Mouse (Mus musculus) spleen, adult 2 months (tissue): ENCODE results near the gene Rel. TPM values are rescaled to one million over a fixed set of nuclear protein-coding genes. Genes with fewer than 3 reads are reported as not detected.

Experiments
- DNase-seq, 2 experiments: peaks; one replicate each; pipeline versions ENCODE4 v3.0.0 to v3.0.0-alpha.2; 2012 to 2021; ENCODE audit warnings: low spot score in 2 of 2, low read depth in 1 of 2
- H3K27ac ChIP-seq: fragments of 200-500 bp; 2 replicates; pipeline ENCODE4 v1.5.1; 2012; ENCODE audit warnings: low read length, inconsistent platforms; ENCODE audit not compliant: insufficient read depth
- H3K27me3 ChIP-seq: fragments of 200-500 bp; 2 replicates; pipeline ENCODE4 v1.6.1; 2012; ENCODE audit warnings: mild to moderate bottlenecking, moderate library complexity, low read length, inconsistent platforms; ENCODE audit not compliant: control insufficient read depth, insufficient read depth
- H3K36me3 ChIP-seq: fragments of 200-500 bp; 2 replicates; pipeline ENCODE4 v1.6.1; 2012; ENCODE audit warnings: mild to moderate bottlenecking, low read length, inconsistent platforms; ENCODE audit not compliant: control insufficient read depth, insufficient read depth
- H3K4me1 ChIP-seq: fragments of 200-500 bp; 2 replicates; pipeline ENCODE4 v1.6.1; 2011; ENCODE audit warnings: inconsistent platforms; ENCODE audit not compliant: control insufficient read depth, insufficient read depth, insufficient read length
- H3K4me3 ChIP-seq: fragments of 200-500 bp; 2 replicates; pipeline ENCODE4 v1.5.1; 2011; ENCODE audit warnings: mild to moderate bottlenecking, inconsistent platforms; ENCODE audit not compliant: insufficient read depth, insufficient read length; ENCODE audit errors: extremely low read depth
- CTCF ChIP-seq: fragments of 200-500 bp; IDR thresholded peaks from 2 replicates; pipeline ENCODE4 v1.5.1; 2011; ENCODE audit warnings: mild to moderate bottlenecking, inconsistent platforms; ENCODE audit not compliant: insufficient read depth, insufficient read length, insufficient replicate concordance; ENCODE audit errors: extremely low read depth
- POLR2A ChIP-seq: fragments of 200-500 bp; IDR thresholded peaks from 2 replicates; pipeline ENCODE4 v1.6.1; 2011; ENCODE audit warnings: low read depth, low read length, inconsistent platforms
- WGBS: fragments of 180-500 bp; shearing (Covaris S2); methylation state at CpG from one replicate; pipeline ENCODE4 v1.1.7; 2018; 5-methylcytosine and 5-hydroxymethylcytosine counted together
- polyA plus RNA-seq: library from polyadenylated mRNA; depleted of rRNA; stranded (reverse); fragments of >200 nt; gene quantifications from 2 replicates; pipeline ENCODE4 v1.2.3, GENCODE M21; 2012

Rel gene
- polyA plus RNA-seq, 1 experiment = 12.4 TPM

DNA sequence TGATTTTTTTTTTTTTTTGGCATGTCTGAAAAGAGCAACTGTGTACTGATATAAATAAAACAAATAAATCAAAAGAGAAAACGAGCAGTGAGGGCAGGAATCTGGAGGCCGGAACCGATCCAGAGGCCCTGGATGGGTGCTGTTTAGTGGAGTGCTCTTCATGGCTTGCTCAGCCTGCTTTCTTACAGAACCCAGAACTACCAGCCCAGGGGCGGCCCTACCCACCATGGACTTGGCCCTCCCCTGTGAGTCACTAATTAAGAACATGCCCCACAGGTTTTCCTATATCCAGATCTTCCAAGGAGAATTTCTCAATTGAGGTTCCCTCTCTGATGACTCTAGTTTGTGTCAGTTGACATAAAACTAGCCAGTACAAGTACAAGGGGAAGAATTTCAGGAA is 24.7 kb downstream of the Rel start:
- no peaks in the 10 kb centered on the region for H3K27me3 ChIP-seq
- no peak for DNase-seq
- WGBS = 95% methylated on average over 4 of the region's 4 CpGs
- H3K4me3 ChIP-seq = no peak overlapping the region
- peaks cover 41% of the 10 kb centered on the region for H3K36me3 ChIP-seq
- H3K27ac ChIP-seq = no peak overlapping the region
- no peaks in the 10 kb centered on the region for H3K4me1 ChIP-seq
- TF ChIP-seq POLR2A (no peak), CTCF (no peak)

DNA sequence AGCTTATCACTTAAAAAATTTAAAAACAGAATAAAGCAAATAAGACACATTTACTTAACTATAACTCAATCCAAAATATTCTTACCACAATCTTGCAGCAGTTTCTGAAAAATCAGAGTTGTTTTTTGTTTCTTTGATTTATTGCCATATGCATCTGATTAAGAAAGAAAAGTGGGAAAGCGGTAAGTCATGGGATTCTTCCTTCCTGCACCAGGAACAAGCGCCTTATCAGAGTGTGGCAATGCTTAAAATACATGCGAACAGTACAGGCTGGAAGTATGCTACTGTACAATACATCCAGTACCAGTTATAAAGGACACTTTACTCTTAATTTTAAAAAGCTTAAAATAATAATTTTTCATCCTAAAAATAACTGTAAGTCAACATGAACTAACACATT is 26.4 kb downstream of the Rel start:
- peaks cover 46% of the 10 kb centered on the region for H3K36me3 ChIP-seq
- DNase-seq = no peak
- TF ChIP-seq CTCF (no peak), POLR2A (no peak)
- no peaks in the 10 kb centered on the region for H3K4me1 ChIP-seq
- WGBS = 94% methylated on average over 3 of the region's 3 CpGs
- no peaks in the 10 kb centered on the region for H3K27me3 ChIP-seq
- no peak overlapping the region for H3K4me3 ChIP-seq
- H3K27ac ChIP-seq = no peak overlapping the region

DNA sequence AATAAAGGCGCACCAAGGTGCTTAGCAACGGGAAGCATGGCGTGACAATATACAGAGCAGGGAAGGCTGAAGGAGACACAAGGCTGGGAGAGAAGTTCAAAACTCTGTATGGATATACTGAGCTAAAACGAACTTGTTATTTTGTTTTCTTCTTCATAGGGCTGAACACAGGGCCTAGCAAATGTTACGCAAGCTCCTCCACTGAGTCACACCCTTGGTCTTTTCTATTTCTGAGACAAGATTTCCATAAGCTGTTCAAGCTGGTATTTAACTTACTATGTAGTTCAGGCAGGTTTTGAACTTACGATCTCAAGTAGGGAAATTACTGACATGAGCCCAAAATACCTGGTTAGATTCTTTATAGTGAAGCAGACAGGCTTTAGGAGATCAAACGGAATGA is 29.4 kb downstream of the Rel start:
- TF ChIP-seq POLR2A (no peak), CTCF (no peak)
- Histone ChIP-seq H3K4me1 (no peaks in the 10 kb centered on the region), H3K36me3 (peaks cover 50% of the 10 kb centered on the region), H3K4me3 (no peak overlapping the region), H3K27me3 (no peaks in the 10 kb centered on the region), H3K27ac (no peak overlapping the region)
- 90% methylated on average over 7 of the region's 7 CpGs for WGBS
- no peak for DNase-seq

DNA sequence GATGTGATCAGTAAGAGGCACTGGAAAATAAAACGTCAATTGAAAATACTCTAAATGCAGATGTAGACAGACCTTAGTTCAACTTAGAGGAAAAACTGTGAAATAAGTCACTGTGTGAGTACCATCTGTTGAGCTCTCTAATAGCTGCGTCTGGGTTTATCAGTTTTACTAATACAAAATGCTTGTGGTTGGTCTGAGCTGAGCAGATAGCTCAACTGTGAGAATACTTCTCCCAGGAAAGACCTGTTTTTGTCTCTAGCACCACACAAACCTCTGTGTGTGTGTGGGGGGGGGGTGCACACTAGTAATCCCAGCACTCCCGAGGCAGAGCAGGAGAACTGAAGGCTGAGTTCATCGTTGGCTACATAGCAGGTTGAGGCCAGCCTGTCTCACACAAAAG is 29.9 kb downstream of the Rel start:
- no peak for DNase-seq
- no peak overlapping the region for H3K4me3 ChIP-seq
- H3K27me3 ChIP-seq = no peaks in the 10 kb centered on the region
- peaks cover 49% of the 10 kb centered on the region for H3K36me3 ChIP-seq
- H3K4me1 ChIP-seq = no peaks in the 10 kb centered on the region
- no peak for TF ChIP-seq CTCF
- TF ChIP-seq POLR2A = no peak
- WGBS = 81% methylated on average over 4 of the region's 4 CpGs
- no peak overlapping the region for H3K27ac ChIP-seq

DNA sequence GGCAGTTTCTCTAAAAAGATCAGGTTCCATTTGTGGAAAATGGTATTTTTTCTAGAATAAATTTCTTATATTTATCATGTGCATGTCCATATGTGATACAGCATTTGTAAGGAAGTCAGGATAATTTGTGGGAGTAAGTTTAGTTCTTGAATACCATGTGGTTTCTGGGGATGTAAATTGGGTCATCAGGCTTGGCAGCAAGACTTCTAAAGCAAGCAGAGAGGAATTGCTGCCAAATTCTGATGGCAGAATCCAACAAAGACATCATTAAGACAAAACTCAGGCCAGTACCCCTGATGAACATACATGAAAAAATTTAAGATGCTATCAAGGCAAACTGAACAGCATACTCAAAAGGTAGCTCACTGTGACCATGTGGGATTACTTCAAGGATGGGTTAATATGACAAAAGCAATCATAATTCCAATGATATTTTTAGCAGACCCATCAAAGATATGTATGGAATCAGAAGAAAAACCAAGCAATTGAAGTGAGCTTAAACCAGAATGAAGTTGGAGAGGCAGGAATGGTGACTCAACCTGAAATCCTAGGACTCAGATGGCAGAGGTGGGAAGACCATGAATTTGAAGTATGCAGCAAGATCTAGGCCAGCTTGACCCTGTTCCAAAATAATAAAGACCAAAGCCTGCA is 34.8 kb downstream of the Rel start:
- TF ChIP-seq POLR2A (no peak), CTCF (no peak)
- Histone ChIP-seq H3K36me3 (peaks cover 22% of the 10 kb centered on the region), H3K27ac (no peak overlapping the region), H3K27me3 (no peaks in the 10 kb centered on the region), H3K4me1 (no peaks in the 10 kb centered on the region), H3K4me3 (no peak overlapping the region)
- DNase-seq = no peak

DNA sequence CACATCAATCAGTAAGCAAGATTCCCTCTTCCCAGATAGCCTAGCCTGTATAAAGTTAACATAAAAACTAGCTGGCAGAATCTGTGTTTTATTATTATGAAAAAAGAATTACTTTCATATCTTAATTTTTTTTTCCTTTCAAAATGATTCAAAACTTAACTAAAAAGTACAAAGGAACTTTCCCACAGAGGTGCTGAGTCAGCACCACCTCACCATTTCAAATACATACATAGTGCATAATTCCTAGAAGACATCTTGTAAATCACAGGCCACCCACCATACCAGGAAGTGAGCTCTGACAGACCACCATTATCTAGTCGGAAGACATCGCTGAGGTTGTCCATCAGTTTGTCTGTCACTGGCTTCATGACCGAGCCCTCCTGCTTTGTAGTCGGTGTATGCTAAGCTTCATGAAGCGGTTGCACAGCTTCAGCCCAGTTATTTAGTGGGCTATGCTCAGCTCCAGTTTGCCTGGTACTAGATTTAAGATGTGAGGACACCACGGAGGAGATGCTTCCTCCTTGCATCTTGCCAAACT is 36.0 kb downstream of the Rel start:
- Histone ChIP-seq H3K4me3 (no peak overlapping the region), H3K27me3 (no peaks in the 10 kb centered on the region), H3K27ac (no peak overlapping the region), H3K36me3 (peaks cover 17% of the 10 kb centered on the region), H3K4me1 (no peaks in the 10 kb centered on the region)
- WGBS = 92% methylated on average over 6 of the region's 6 CpGs
- DNase-seq = no peak
- TF ChIP-seq POLR2A (no peak), CTCF (no peak)

DNA sequence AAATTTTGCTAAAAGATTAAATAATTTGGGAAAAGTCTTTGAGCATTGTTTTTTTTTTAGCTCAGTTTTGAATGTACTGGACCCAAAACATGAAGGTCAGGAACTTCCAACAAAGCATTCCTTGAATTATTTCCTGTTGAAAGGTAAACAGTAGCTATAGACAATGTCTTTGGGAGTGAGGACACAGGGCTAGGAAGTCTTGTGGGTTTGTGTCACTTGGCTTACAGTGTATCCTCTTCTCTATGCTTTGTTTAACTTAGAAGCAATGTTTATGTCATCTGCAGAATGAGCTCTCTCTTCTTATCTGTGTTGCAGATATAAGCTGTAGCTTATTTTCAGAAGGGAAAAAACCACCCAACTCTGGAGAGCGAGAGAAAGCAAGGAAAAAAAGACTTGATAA is 37.9 kb downstream of the Rel start:
- TF ChIP-seq POLR2A = no peak
- no peak for TF ChIP-seq CTCF
- WGBS = 91% methylated on average over 1 of the region's 1 CpGs
- H3K4me1 ChIP-seq = no peaks in the 10 kb centered on the region
- H3K4me3 ChIP-seq = no peak overlapping the region
- no peak for DNase-seq
- H3K27me3 ChIP-seq = no peaks in the 10 kb centered on the region
- no peak overlapping the region for H3K27ac ChIP-seq
- peaks cover 8% of the 10 kb centered on the region for H3K36me3 ChIP-seq
